Mouse (Mus musculus): ENCODE results near the gene Snn. TPM values are rescaled to one million over a fixed set of nuclear protein-coding genes. Genes with fewer than 3 reads are reported as not detected.

Gene Snn
- total and polyA plus RNA-seq, 3 experiments = 0.73 to 2.4 TPM; not detected in 1

- no peak for TF ChIP-seq GABPA (IDR thresholded peaks at IDR 0.05; ENCODE audit: low read depth, low read length)
- no peak for TF ChIP-seq HCFC1 (IDR thresholded peaks at IDR 0.05; ENCODE audit: low read depth, low read length)
- TF ChIP-seq MAZ (IDR thresholded peaks at IDR 0.05; ENCODE audit: low read depth, low read length) = no peak
- TF ChIP-seq E2F4 (IDR thresholded peaks at IDR 0.05; ENCODE audit: borderline replicate concordance, low read depth, low read length) = no peak
- TF ChIP-seq MAFK (IDR thresholded peaks at IDR 0.05; ENCODE audit: borderline replicate concordance, low read depth, low read length) = no peak
- TF ChIP-seq NRF1 (IDR thresholded peaks at IDR 0.05; ENCODE audit: insufficient read depth, low read depth, low read length, poor library complexity, severe bottlenecking) = no peak
- TF ChIP-seq MAX (IDR thresholded peaks at IDR 0.05; ENCODE audit: low read length) = no peak
- no peak for TF ChIP-seq UBTF (IDR thresholded peaks at IDR 0.05; ENCODE audit: borderline replicate concordance, insufficient read depth, low read depth, low read length)
- no peak for TF ChIP-seq ZNF384 (IDR thresholded peaks at IDR 0.05; ENCODE audit: low read depth, low read length)
- TF ChIP-seq POLR2AphosphoS2 (IDR thresholded peaks at IDR 0.05; ENCODE audit: low read length) = no peak
- TF ChIP-seq MYC (IDR thresholded peaks at IDR 0.05; ENCODE audit: low read depth, low read length) = no peak
- TF ChIP-seq POLR2A (IDR thresholded peaks at IDR 0.05; ENCODE audit: control insufficient read depth in 1 of 2, insufficient read depth in 1 of 2, low read depth in 1 of 2, low read length in 2 of 2, poor library complexity in 1 of 2) = no peak
- TF ChIP-seq MYB (IDR thresholded peaks at IDR 0.05; ENCODE audit: low read depth, low read length) = no peak
- no peak for TF ChIP-seq CHD2 (IDR thresholded peaks at IDR 0.05; ENCODE audit: low read length)
- Histone ChIP-seq H3K9me3 (replicated peaks; ENCODE audit: insufficient read depth, low read length) (no peaks in the 10 kb centered on the region), H3K27ac (ENCODE audit: control insufficient read depth, low read depth, low read length) (no peak overlapping the region), H3K27me3 (ENCODE audit: control insufficient read depth in 1 of 2, insufficient read depth in 2 of 2, low read length in 2 of 2) (peaks cover 0 to 1% of the 10 kb centered on the region in 2 experiments; a peak in 2 of 4 replicates), H3K4me1 (ENCODE audit: control insufficient read depth in 1 of 2, insufficient read depth in 2 of 2, low read length in 2 of 2) (no peaks in the 10 kb centered on the region), H3K79me2 (ENCODE audit: control insufficient read depth, insufficient read depth, low read length, poor library complexity) (no peaks in the 10 kb centered on the region), H3K36me3 (ENCODE audit: control insufficient read depth in 1 of 2, insufficient read depth in 2 of 2, low read length in 2 of 2) (no peaks in the 10 kb centered on the region), H3K9ac (ENCODE audit: control insufficient read depth, low read depth, low read length, poor library complexity, severe bottlenecking) (no peak overlapping the region), H3K4me3 (ENCODE audit: control insufficient read depth in 1 of 2, insufficient read depth in 1 of 2, low read depth in 2 of 2, low read length in 2 of 2) (no peak overlapping the region)
- no peak for DNase-seq (ENCODE audit: low read depth, low spot score)
Observed at GRCm38 (mm10) chr16:11024841-11025240, 35.9 kb upstream of the Snn start.

GRCm38 (mm10) chr16:11028206-11028605, 32.5 kb upstream of the Snn start:
- TF ChIP-seq EP300 (IDR thresholded peaks at IDR 0.05; ENCODE audit: low read depth in 1 of 2, low read length in 2 of 2) (no peak), MAFK (IDR thresholded peaks at IDR 0.05; ENCODE audit: borderline replicate concordance, low read depth, low read length) (no peak), BHLHE40 (IDR thresholded peaks at IDR 0.05; ENCODE audit: borderline replicate concordance, low read depth, low read length) (no peak)
- H3K27me3 ChIP-seq (ENCODE audit: control insufficient read depth in 1 of 2, insufficient read depth in 2 of 2, low read length in 2 of 2) = peaks cover 0 to 1% of the 10 kb centered on the region in 2 experiments; a peak in 2 of 4 replicates
- no peaks in the 10 kb centered on the region for H3K79me2 ChIP-seq (ENCODE audit: control insufficient read depth, insufficient read depth, low read length, poor library complexity)

More at GRCm38 (mm10) chr16:11028206-11028605, 32.5 kb upstream of the Snn start:
- Histone ChIP-seq H3K4me3 (ENCODE audit: control insufficient read depth in 1 of 2, insufficient read depth in 1 of 2, low read depth in 2 of 2, low read length in 2 of 2) (no peak overlapping the region), H3K9me3 (replicated peaks; ENCODE audit: insufficient read depth, low read length) (no peaks in the 10 kb centered on the region), H3K36me3 (ENCODE audit: control insufficient read depth in 1 of 2, insufficient read depth in 2 of 2, low read length in 2 of 2) (no peaks in the 10 kb centered on the region), H3K4me1 (ENCODE audit: control insufficient read depth in 1 of 2, insufficient read depth in 2 of 2, low read length in 2 of 2) (no peaks in the 10 kb centered on the region), H3K27ac (ENCODE audit: control insufficient read depth, low read depth, low read length) (no peak overlapping the region), H3K9ac (ENCODE audit: control insufficient read depth, low read depth, low read length, poor library complexity, severe bottlenecking) (no peak overlapping the region)
- no peak for DNase-seq (ENCODE audit: low read depth, low spot score)
